Mouse (Mus musculus): ENCODE results near the gene Sepsecs. TPM values are rescaled to one million over a fixed set of nuclear protein-coding genes. Genes with fewer than 3 reads are reported as not detected.

The Sepsecs gene
- polyA plus RNA-seq, 1 experiment from 2014 or later: 8.6 TPM

Other genes starting within 250 kb of the Sepsecs start
- 5.1 and 6.1 TPM in 2 replicates for gene Ccdc149, start 198.2 kb downstream of the Sepsecs start, polyA plus RNA-seq (2016; fragmentation: Nextera tagmentation; extraction: Ambion mirVana)
- 1.8 and 1.9 TPM in 2 replicates for gene Lgi2, start 103.2 kb downstream of the Sepsecs start, polyA plus RNA-seq (2016; fragmentation: Nextera tagmentation; extraction: Ambion mirVana)
- gene Pi4k2b, start 71.9 kb upstream of the Sepsecs start, polyA plus RNA-seq (2016; fragmentation: Nextera tagmentation; extraction: Ambion mirVana): 18.9 and 20.9 TPM in 2 replicates
- 17.6 and 18.2 TPM in 2 replicates for gene Zcchc4, start 105.7 kb upstream of the Sepsecs start, polyA plus RNA-seq (2016; fragmentation: Nextera tagmentation; extraction: Ambion mirVana)
- 119 and 127 TPM in 2 replicates for gene Anapc4, start 164.3 kb upstream of the Sepsecs start, polyA plus RNA-seq (2016; fragmentation: Nextera tagmentation; extraction: Ambion mirVana)